Mouse (Mus musculus) thymus, adult 2 months (tissue): ENCODE measurements at regions not wholly inside any gene's neighbourhood (a gene's known extent, or its start where the extent isn't known, plus 50 kb on each side); places are given as distances from the start of the nearest gene placed in this dataset.

Experiments used
- CTCF ChIP-seq: fragments of 200-500 bp; IDR thresholded peaks from 2 replicates; pipeline ENCODE4 v1.5.1; 2012; ENCODE audit warnings: mild to moderate bottlenecking, control low read depth, low read length, moderate library complexity, borderline replicate concordance; ENCODE audit not compliant: control insufficient read depth, poor library complexity, insufficient read depth; ENCODE audit errors: extremely low read depth
- POLR2A ChIP-seq: fragments of 200-500 bp; IDR thresholded peaks from 2 replicates; pipeline ENCODE4 v1.6.1; 2012; ENCODE audit warnings: mild to moderate bottlenecking, low read length, control low read depth, moderate library complexity; ENCODE audit not compliant: control insufficient read depth, poor library complexity, insufficient read depth; ENCODE audit errors: extremely low read depth

GRCm38 (mm10) chr2:105612051-105612664 is 56.5 kb upstream of the Pax6 start:
- TF ChIP-seq POLR2A (no peak), CTCF (no peak)
